Mouse (Mus musculus) layer of hippocampus, postnatal 36 days (tissue): ENCODE measurements around the gene Hbs1l. TPM values are rescaled to one million over a fixed set of nuclear protein-coding genes. Genes with fewer than 3 reads are reported as not detected.
"Not testable (repeated sequence)": the region's sequence is repeated elsewhere in the genome, so short reads cannot be mapped to it uniquely, and the experiment has no call there.

Experiments
- DNase-seq, 2 experiments: peaks; one replicate each; pipeline ENCODE4 v3.0.0; 2022
- total RNA-seq, 2 experiments: library from RNA; stranded (reverse); gene quantifications; 2 replicates each; pipeline ENCODE4 v1.2.3; 2021

The Hbs1l gene
- total RNA-seq, 2 experiments from 2014 or later = 65.7 to 66.9 TPM

DNA sequence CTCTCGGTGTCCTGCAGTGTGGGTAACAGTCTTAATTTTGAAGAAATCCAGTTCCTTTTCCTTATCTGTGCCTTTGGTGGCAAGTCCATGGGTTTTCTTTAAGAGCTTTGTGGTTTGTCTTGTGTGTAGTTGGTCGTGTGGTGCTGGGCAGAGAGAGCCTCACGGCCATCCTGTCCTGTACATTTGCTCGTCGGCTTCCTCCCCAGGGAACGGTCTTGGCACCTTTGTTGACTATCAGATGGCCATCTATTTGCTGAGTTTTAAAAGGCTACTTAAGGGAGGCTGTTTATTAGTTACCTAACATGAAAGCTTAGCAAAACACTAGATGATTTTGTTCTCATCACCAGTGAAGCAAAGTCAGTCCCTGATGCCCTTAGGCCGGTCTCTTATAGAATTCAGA lies 66.1 kb downstream of the Hbs1l start:
- DNase-seq = no peak

DNA sequence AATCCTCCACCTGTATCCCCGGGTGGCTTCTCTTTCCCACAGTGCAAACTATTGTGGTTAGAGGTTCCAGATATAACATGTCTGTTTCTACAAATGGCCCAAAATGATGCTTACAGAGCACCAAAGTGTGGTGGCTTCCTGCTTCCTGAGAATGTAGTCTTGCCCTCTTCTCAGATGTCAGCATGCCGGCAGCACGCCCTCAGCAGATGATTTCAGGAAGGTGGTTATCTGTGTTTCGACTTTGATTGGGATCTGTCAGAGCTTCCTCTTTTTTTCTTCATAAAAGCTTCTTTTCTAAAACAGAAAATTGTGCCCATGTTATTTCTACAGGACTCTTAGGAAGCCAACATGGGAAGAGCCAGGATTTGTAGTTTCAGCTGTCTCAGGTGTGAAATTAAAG lies 67.5 kb downstream of the Hbs1l start:
- DNase-seq = no peak

DNA sequence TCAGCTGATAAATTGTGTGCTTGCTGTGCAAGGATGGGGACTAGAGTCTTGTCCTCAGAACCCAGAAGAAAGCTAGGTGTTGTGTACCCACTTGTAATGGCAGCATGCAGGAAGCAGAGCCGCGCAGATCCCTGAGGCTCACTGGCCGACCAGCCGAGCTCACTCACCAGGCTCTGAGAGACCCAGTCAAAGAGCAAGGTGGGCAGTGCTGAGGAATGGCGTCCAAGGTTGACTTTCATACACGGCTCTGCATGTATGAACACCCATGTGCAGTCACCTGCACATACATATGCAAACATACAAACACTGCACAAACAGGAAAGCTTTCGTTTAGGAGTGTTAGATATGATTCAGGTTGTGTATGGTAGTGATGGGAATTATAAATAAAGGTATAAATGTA lies 69.2 kb downstream of the Hbs1l start:
- no peak for DNase-seq

DNA sequence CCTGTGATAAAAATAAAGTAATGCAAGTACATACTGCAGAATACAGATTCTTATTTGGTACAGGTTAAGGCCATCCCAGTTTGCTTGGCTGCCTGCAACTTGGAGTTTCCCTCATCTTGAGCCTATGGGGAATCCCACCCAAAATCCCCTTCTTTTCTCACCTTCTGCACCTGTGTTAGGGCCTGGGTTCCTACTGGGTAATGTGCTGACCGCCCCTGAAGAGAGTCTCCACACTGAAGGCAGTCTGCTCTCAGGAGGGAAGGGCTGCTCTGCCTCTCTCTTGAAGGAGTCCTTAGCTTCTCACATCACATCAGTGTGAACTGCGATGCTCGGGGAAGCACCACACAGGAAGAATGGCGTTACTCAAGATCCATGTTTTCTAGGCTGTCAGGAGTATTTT lies 70.1 kb downstream of the Hbs1l start:
- DNase-seq = no peak

DNA sequence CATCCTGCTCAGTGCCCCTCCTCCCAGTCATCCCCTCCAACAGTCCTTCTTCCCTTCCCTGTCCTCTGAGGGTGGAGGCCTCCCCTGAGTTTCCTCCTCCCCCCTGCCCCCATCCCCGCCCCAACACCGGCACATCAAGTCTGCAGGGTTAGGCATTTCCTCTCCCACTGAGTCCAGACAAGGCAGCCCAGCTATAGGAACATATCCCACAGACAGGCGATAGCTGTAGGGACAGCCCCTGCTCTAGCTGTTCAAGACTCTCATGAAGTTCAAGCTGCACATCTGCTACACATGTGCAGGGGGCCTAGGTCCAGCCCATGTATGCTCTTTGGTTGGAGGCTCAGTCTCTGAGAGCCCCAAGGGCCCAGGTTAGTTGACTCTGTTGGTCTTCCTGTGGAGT lies 70.7 kb downstream of the Hbs1l start:
- no peak for DNase-seq

DNA sequence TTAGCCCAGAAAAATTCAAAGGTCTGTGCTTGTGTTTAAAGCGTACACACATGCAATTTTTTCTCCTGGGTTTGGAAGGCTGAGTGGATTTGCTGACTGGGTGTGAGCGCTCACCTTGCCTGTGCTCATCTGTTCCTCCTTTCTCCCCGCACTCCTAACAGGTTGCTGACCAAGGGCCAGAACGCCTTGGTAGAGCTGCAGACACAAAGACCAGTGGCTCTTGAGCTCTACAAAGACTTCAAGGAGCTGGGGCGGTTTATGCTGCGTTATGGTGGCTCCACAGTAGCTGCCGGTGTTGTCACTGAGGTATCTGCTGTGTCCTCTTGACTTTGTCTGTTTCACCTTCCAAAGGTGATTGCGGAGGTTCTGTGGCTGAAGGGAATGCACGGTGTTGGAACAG lies 71.7 kb downstream of the Hbs1l start:
- DNase-seq = no peak

DNA sequence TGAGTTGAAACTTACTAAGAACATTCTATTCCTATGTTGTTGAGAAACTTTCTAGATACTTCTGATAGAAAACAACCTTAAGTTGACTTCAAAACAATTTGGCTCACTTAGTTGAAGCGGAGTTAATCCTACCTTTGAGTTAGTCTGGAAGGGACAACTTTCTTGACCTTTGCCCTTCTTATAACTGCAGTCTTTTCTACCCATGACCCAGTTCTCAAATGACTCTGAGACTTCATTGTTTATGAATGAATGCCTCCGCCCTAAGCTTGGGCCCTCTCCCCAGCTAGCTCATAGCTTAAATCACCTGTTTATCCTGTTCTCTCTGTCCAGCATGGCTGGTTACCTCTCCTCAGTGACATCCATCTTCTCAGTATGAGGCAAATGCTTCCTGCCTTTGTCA lies 73.8 kb downstream of the Hbs1l start:
- no peak for DNase-seq

DNA sequence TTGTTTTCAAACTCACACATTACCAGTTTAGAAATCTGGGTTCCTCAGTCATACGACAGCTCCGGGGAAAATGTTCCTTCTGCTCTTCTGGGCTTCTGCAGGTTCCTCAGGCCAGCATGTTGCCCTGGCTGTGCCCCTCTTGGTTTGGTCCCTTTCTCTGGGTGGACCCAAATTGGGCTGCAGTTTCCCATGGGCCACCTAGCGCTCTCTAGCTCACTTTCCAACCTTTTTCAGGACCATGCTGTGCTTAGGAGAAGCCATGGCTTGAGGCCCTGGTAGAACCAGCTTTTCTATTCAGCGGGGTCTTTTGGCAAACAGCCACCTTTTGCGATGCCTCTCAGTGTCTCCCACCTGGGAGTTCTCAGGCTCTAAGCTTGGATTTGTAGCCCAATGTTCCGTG lies 76.5 kb downstream of the Hbs1l start:
- DNase-seq = no peak

DNA sequence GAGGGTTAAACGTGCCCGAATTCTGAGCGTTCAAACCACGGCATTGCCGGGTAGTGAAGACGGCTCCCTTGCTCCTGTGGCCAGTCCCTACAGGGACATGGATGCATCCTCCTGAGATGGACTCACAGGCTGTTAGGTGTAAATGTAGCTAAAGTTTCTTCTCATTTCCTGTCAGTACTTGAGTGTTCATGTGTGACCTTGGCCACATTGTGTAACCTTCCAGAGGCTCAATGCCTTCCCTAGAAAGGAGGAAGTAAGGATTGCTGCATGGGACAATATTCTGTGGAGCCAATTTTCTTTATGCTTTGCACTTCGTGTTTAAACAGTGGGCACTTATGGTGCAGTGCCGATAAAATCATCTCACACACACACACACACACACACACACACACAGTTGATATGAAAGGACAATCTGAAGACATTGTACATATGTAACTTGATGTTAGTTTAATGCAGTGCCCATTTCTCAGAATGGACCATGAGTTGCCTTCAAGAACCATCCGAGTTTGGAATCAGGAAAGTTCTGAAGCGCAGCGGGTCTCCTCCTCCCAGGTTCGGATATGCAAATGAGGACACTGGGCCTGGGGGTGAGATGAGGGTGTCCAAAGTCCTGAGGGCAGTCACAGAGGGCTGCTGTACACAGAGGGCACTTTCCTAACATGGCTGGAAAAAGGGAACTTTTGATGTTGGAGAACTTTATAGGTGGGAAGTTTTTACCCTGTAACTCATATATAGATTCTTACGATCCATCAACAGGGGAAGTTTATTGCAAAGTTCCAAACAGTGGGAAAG lies 81.1 kb downstream of the Hbs1l start, which contains the start of gene Aldh8a1:
Gene Aldh8a1 (plus strand): TSS at position 610 of the 792 bp plus-strand sequence.
- no peak for DNase-seq

DNA sequence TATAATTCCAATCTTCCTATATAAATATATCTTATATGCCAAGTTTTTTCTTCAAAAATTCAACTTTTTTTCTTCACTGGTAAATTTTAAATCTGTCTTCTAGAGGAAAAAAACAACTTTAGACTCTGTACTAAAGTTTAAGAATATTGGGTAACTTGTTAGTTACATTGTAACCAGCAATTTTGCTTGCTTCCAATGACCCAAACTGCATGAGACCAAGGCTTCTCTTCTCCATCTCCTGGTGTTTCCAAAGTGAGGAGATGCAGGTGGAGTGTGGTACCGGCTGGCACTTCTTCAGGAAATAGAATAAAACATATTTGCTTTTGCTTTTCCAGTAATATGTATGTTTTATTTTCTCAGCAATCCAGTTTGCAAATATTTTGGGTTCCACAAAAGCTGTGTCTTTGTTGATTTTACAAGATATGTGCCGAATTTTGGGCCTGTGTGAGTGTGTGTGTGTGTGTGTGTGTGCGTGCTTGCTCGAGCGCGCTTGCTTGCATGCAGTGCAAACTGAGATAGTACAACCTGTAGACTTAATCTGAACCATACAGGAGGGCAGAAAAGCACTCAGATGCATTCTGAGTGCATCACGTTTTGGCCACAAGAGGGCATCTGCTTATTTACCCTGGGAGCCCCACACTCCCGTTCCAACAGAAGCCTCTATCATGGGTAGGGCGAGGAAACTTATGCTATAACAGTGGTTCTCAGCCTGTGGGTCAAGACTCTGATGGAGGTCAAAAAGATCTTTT lies 82.6 kb downstream of the Hbs1l start:
- no peak for DNase-seq

DNA sequence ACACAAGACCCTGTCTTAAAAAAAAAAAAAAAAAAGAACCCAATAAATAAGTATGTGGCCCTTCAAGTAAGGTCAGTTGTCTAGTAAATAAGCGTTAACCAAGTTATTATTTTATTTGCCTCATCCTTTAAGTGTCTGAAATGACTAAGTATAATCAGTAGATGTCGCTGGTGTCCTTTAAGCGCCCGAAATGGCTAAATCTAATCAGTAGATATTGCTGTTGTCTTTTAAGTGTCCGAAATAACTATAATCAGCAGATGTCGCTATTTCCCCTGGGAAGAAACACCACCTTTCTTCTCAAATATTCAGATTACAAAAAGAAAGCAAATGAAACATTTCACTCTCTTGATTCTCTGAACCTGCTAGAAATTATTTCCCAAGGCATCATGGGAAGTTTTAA lies 87.1 kb downstream of the Hbs1l start:
- DNase-seq = no peak

DNA sequence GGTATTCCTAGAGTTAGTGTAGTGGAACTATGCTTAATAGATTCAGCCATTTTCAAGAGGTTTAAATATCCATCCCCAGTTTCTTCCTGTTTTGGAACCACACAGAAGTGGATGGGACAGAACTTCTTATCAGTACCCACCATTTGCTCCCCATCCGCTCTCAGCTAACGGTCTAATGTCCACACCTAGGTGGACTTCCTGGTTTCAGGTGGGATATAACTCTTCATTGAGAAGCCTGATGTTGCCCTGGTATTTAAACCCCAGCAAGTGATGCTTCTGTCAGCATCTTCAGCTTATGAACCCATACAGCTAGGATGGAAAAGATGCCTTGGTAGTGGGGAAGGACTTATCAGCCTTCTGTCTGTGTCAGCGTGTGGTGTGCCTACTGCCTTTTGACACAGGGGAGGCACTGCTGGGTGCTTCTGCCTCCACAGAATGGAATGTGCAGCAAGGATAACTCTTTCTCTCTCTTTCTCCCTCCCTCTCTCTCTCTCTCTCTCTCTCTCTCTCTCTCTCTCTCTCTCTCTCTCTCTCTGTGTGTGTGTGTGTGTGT lies 89.4 kb downstream of the Hbs1l start:
- DNase-seq = no peak

DNA sequence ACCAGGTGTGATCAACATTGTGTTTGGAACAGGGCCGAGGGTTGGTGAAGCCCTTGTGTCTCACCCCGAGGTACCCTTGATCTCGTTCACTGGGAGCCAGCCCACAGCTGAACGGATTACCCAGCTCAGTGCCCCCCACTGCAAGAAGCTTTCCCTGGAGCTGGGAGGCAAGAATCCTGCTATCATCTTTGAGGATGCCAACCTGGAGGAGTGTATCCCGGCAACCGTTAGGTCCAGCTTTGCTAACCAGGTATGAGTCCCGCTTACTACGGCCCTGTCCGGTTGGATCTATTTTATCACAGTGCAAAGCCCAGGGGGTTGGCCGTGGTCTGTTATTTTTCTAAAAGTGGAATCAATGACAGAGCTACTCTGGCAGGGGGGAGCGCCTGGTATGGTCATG lies 93.3 kb downstream of the Hbs1l start:
- no peak for DNase-seq

DNA sequence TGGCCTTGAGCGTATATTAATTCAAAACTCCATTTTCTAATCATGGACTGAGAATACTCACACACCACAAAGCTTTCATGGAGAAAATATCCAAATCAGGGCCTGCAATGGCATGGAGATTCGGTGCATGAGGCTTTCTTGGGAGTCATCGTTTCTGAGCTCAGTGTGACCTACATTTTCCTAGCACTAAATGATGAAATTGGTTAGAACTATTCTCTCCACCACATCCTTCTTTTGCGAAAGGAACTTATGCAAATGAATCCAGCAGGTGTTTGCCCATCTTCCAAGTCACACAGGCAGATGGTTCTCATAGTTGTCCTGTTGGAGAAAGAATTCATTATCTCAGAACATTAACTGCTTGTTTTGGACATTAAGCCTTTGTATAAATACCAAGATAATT lies 94.7 kb downstream of the Hbs1l start:
- no peak for DNase-seq

DNA sequence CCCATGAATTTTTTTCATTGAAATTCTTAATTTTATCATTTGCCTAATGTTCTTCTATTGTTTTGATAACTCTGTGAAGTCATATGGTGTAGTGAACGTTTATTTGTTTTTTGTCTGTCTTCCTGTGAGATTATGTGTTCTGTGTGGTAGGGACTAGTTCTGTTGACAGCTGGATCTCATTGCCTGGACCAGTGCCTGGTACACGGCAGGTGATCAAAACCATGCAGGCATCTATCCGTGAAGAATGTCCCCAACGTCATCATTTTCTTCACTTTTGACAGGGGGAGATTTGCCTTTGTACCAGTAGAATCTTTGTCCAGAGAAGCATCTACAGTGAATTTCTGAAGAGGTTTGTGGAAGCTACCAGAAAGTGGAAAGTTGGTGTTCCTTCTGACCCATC lies 95.5 kb downstream of the Hbs1l start:
- DNase-seq = no peak

DNA sequence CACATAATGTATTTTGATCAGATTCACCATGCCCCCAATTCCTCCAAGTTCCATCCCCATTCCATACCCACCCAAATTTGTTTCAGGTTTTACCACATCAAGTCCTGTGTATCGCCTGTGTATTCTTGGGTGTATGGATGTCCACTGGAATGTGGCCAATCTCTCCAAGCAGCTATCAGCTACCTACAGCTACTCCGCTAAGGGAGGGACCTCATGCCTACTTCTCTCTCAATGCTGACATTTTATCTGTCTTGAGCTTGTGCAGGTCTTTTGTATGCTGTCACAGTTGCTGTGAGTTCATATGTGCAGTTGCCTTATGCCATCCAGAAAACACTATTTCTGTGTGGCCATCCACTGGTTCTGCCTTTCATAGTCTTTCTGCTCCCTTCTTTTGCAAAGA lies 97.6 kb downstream of the Hbs1l start:
- DNase-seq = no peak

DNA sequence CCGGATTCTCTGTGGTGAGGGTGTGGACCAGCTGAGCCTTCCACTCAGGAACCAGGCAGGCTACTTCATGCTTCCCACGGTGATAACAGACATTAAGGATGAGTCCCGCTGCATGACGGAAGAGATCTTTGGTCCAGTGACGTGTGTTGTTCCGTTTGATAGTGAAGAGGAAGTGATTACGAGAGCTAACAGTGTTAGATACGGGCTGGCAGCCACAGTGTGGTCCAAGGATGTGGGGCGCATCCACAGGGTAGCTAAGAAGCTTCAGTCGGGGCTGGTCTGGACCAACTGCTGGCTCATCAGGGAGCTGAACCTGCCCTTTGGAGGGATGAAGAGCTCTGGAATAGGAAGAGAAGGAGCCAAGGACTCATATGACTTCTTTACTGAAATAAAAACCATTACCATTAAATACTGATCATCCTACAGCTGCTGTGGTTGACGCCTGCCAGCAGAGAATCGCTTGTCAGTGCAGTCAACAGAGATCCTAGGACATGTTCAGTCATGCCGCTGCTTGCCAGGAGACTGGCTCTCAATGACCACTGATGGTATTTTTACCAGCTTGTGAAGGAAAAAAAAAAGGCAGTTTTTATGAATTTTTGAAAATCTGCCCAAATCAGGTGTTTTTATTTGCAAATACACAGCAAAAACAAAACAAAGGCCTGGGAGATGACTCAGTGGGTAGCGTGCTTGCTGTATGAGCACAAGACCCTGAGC lies 99.8 kb downstream of the Hbs1l start:
- DNase-seq = no peak

DNA sequence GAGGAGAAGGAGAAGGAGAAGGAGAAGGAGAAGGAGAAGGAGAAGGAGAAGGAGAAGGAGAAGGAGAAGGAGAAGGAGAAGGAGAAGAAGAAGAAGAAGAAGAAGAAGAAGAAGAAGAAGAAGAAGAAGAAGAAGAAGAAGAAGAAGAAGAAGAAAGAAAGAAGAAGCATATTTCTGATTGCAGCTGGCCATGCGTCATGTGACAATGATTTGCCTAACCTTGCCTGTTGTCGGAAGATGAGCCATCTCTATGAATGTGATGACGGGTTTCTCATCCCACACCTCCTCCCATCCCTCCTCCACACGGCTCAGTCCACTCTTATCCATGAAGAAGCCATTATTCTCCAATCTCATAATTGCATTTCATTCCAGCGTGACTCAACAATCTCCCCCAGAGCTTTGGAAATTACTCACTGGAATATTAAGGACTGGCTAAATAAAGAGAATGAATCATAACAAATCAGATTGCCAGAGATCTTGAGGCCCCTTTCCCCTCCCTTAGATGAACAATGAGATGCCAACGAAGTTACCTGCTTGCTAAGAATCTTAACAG lies 103.2 kb downstream of the Hbs1l start:
- DNase-seq = not testable (repeated sequence)

DNA sequence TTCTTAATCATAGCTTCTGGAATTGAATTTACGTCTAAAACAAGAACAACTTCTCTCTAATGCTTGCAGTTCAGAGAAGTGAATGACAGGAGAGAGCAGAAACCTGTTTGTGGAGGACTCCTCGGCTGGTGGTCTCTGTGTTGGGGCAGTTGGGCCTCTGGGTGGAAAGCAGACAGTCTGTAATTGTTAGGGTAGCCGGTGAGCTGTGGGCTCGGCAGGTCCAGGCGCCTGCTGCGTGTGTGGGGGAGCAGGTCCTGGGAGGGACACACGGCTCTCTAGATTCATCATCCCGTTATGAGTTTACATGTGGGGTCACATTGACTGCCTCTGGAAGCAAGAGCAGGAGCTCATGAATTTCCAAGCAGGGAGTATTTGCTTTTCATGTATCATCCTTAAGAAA lies 103.8 kb downstream of the Hbs1l start:
- no peak for DNase-seq

DNA sequence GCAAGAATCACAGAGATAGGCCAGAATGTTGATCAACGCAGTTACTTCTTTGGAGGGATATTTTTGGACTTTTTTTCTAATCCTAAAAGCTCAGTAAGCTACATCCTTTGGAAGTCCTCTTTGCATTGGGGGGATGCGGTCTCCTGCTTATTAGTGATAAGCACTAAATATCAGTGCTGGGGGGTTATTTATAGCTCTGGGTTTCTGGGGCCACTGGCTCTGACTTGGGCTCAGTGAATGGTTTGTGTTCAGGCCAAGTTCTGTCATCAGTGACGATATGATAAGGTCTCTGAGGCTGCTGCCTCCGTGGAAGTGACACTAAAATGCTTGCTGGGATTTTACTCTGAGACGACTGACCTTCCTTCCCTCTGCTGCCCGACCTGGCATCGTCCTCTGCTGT lies 104.3 kb downstream of the Hbs1l start:
- no peak for DNase-seq

DNA sequence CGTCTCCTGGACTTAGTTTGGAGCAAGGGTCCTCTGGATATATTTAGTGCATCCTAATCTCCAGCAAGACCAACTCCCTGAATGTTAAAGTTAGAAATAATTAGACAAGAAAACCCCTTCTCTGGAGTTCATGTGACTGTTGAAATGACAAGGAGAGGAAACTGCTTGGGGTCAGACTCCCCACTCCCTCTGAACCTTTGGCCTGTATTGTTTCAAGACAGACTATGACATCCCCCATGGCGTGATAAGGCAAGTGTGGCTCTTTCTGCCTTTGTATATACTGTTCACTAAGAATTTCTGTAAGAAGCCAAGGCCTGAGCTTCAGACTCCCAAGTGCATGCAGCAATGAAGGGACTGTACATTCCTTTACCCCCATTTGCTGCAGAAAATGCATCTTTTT lies 104.7 kb downstream of the Hbs1l start:
- DNase-seq = no peak

DNA sequence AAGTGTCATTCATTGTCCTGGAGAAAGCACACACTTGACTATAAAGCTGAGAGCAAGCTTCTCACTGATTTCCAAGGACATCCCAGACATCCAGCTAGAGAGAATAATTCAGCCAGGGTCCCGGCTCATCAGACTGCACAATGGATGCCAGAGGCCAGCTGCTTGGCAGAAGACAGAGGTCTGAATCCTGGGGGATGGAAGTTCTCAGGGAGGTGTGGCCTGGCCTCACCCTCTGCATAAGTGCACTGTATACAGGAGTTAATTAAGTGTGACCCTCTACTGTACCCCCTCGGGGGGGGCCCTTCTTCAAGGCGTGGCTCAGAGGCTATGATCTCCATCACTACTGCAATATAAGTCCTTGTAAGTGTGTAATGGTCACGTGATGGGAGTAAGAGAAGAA lies 105.5 kb downstream of the Hbs1l start:
- no peak for DNase-seq

DNA sequence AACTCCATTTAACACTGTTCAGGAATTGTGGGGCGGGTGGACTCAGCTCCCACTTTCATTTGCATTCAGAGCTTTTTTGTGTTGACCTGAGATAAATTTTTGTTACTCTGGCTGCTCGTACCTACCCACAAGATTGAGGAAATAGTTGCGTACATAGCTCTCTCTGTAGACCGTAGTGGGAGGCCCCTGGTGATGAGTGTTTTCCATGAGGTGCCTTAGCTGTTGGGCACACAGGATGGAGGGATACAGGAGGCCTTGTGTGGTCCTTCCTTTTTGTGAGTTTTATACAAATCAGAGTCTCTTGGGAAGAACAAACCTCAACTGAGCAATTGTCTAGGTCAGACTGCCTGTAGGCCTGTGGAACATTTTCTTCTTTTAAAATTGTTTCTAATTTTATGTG lies 109.0 kb downstream of the Hbs1l start:
- no peak for DNase-seq
